9 mouse cellular contexts compared by ENCODE assay signal in the genomic region with DNA sequence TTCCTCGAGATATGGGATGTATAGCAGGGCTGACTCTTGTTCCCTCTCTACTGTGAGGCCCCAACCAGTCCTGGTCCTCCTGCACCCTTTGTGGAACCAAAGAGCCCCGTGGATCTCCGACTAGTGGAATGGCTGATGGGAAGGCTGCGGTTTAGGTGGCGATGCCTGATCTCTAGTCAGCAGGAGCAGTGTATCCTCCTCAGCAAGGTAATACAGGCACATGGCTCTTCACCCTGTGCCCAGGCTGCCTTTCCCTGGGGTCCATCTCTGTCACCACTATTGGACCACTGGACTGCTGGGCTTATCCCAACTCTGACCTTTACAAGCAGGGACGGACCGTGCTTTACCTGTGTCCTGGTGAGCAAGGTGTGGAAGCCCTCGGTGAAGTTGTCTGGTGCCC. TPM values are rescaled to one million over a fixed set of nuclear protein-coding genes. Genes with fewer than 3 reads are reported as not detected.
DNase-seq lines count a peak whose midpoint lies in the region; ATAC-seq and TF ChIP-seq lines count a peak whose summit lies in the region.
"Had no signal": no experiment of that assay in that cellular context is flagged by ENCODE, and none has a peak within 500 bp of the region (broad histone marks: within the 10 kb centered on the region; RNA-seq: fewer than 3 reads in every experiment).

No protein-coding gene starts in this region.

- 0 out of 2 replicates have a peak overlapping the region, but pooled peaks have one; percentile 90 for H3K4me2 ChIP-seq in heart, postnatal 0 days (ENCODE audit: low read depth, low read length)
- H3K4me2 ChIP-seq in embryonic facial prominence, embryonic 15.5 days (replicated peaks) = peak overlapping the region; percentile 89; the same call in 1 of the 2 replicates
- peak overlapping the region; percentile 94 for H3K4me2 ChIP-seq in liver, embryonic 12.5 days

- no peaks in the 10 kb centered on the region for H3K27me3 ChIP-seq in heart, postnatal 0 days (ENCODE audit: control insufficient read depth, insufficient read depth, low read length)
- H3K27me3 ChIP-seq in heart, adult 2 months (ENCODE audit: control insufficient read depth, insufficient read depth, low read length) = no peaks in the 10 kb centered on the region
- H3K27me3 ChIP-seq in ES-Bruce4 (ENCODE audit: control insufficient read depth, insufficient read depth, low read length, poor library complexity, severe bottlenecking) = no peaks in the 10 kb centered on the region
- H3K27me3 ChIP-seq in embryonic facial prominence, embryonic 15.5 days = no peaks in the 10 kb centered on the region
- H3K27me3 ChIP-seq in liver, embryonic 12.5 days (replicated peaks) = peaks cover 10% of the 10 kb centered on the region; the same call in 1 of the 2 replicates

- DNase-seq in heart, postnatal 0 days (ENCODE audit: low spot score) = no peak
- no peak for DNase-seq in heart, adult 2 months
- DNase-seq in right cerebral cortex, postnatal 4 days = no peak
- DNase-seq in left cerebral cortex, postnatal 4 days = no peak
- DNase-seq in left cerebral cortex, adult 9 months (ENCODE audit: low spot score in 2 of 2) = no peak
- DNase-seq: gastrocnemius, postnatal 36 days had no signal

- intact Hi-C loops in heart, adult 2 months (cut with DNase I) = no loop called here
- intact Hi-C loops in left cerebral cortex, postnatal 4 days (cut with DNase I) = no loop called here

- WGBS in heart, postnatal 0 days = 88% methylated on average over 8 of the region's 8 CpGs
- WGBS in heart, adult 2 months = 86% methylated on average over 8 of the region's 8 CpGs
- 83% methylated on average over 8 of the region's 8 CpGs for WGBS in embryonic facial prominence, embryonic 15.5 days
- 81% methylated on average over 8 of the region's 8 CpGs for WGBS in liver, embryonic 12.5 days (ENCODE audit: insufficient replicate concordance)

- TF ChIP-seq POLR2A in heart, adult 2 months (IDR thresholded peaks at IDR 0.05; ENCODE audit: insufficient read depth, low read depth, low read length) = no peak
- no peak for TF ChIP-seq POLR2A in ES-Bruce4 (IDR thresholded peaks at IDR 0.05; ENCODE audit: insufficient read depth, low read length)

- TF ChIP-seq EP300 in heart, postnatal 0 days (IDR thresholded peaks at IDR 0.05; ENCODE audit: low read depth) = no peak
- no peak for TF ChIP-seq EP300 in heart, adult 2 months (IDR thresholded peaks at IDR 0.05; ENCODE audit: insufficient read depth, low read depth, low read length)
- no peak for TF ChIP-seq EP300 in ES-Bruce4 (IDR thresholded peaks at IDR 0.05; ENCODE audit: insufficient read depth, low read depth, low read length)

- no peak for TF ChIP-seq CTCF in heart, postnatal 0 days (IDR thresholded peaks at IDR 0.05; ENCODE audit: low read depth)
- TF ChIP-seq CTCF in heart, adult 2 months (IDR thresholded peaks at IDR 0.05) = no peak
- no peak for TF ChIP-seq CTCF in ES-Bruce4 (IDR thresholded peaks at IDR 0.05; ENCODE audit: low read depth, low read length)

- no peak overlapping the region for H3K4me3 ChIP-seq in heart, postnatal 0 days (ENCODE audit: low read depth, low read length)
- H3K4me3 ChIP-seq in heart, adult 2 months = no peak overlapping the region
- H3K4me3 ChIP-seq in ES-Bruce4 (ENCODE audit: low read depth, low read length) = peak overlapping the region; percentile 86
- H3K4me3 ChIP-seq in embryonic facial prominence, embryonic 15.5 days (replicated peaks) = peak overlapping the region; percentile 74; the same call in 1 of the 2 replicates
- no peak overlapping the region for H3K4me3 ChIP-seq in liver, embryonic 12.5 days

- peaks cover 11% of the 10 kb centered on the region; the same call in 1 of the 2 replicates for H3K36me3 ChIP-seq in heart, postnatal 0 days (replicated peaks; ENCODE audit: control insufficient read depth, insufficient read depth, low read length)
- no peaks in the 10 kb centered on the region for H3K36me3 ChIP-seq in heart, adult 2 months (ENCODE audit: control insufficient read depth, insufficient read depth, low read length)
- H3K36me3 ChIP-seq in ES-Bruce4 (ENCODE audit: control insufficient read depth, insufficient read depth, low read length, poor library complexity, severe bottlenecking) = peaks cover 3% of the 10 kb centered on the region; the same call in 1 of the 2 replicates
- no peaks in the 10 kb centered on the region for H3K36me3 ChIP-seq in embryonic facial prominence, embryonic 15.5 days
- peaks cover 43% of the 10 kb centered on the region for H3K36me3 ChIP-seq in liver, embryonic 12.5 days

- no peaks in the 10 kb centered on the region for H3K9me3 ChIP-seq in heart, postnatal 0 days (replicated peaks; ENCODE audit: control insufficient read depth, low read length)
- no peaks in the 10 kb centered on the region for H3K9me3 ChIP-seq in ES-Bruce4 (replicated peaks; ENCODE audit: control insufficient read depth, insufficient read depth, low read length, poor library complexity, severe bottlenecking)
- no peaks in the 10 kb centered on the region for H3K9me3 ChIP-seq in embryonic facial prominence, embryonic 15.5 days (replicated peaks)
- H3K9me3 ChIP-seq in liver, embryonic 12.5 days (replicated peaks) = no peaks in the 10 kb centered on the region

- peaks cover 21% of the 10 kb centered on the region for H3K4me1 ChIP-seq in heart, postnatal 0 days (ENCODE audit: control insufficient read depth, insufficient read depth)
- H3K4me1 ChIP-seq in heart, adult 2 months (ENCODE audit: control insufficient read depth, insufficient read depth, low read length) = peaks cover 3% of the 10 kb centered on the region
- peaks cover 2% of the 10 kb centered on the region for H3K4me1 ChIP-seq in ES-Bruce4 (ENCODE audit: control insufficient read depth, insufficient read depth, low read length)
- peaks cover 31% of the 10 kb centered on the region for H3K4me1 ChIP-seq in embryonic facial prominence, embryonic 15.5 days
- peaks cover 35% of the 10 kb centered on the region for H3K4me1 ChIP-seq in liver, embryonic 12.5 days

- ATAC-seq in heart, postnatal 0 days (ENCODE audit: insufficient read depth, low read depth) = no peak
- no peak for ATAC-seq in embryonic facial prominence, embryonic 15.5 days (ENCODE audit: insufficient number of reproducible peaks, low FRiP score, low TSS enrichment, low read depth)
- ATAC-seq in liver, embryonic 12.5 days = no peak

- no peaks in the 10 kb centered on the region for H3K79me2 ChIP-seq in heart, adult 2 months (replicated peaks; ENCODE audit: control insufficient read depth, insufficient read depth, low read length)

- H3K9ac ChIP-seq in heart, postnatal 0 days (replicated peaks; ENCODE audit: low read depth, low read length) = no peak overlapping the region
- H3K9ac ChIP-seq in heart, adult 2 months (ENCODE audit: low read depth, low read length) = no peak overlapping the region
- peak overlapping the region; percentile 71; the same call in 1 of the 2 replicates for H3K9ac ChIP-seq in ES-Bruce4 (ENCODE audit: low read depth, poor library complexity, severe bottlenecking)
- peak overlapping the region; percentile 18; the same call in 1 of the 2 replicates for H3K9ac ChIP-seq in embryonic facial prominence, embryonic 15.5 days
- H3K9ac ChIP-seq in liver, embryonic 12.5 days = peak overlapping the region; percentile 85; the same call in 1 of the 2 replicates

- no peak overlapping the region for H3K27ac ChIP-seq in heart, postnatal 0 days (ENCODE audit: low read depth)
- H3K27ac ChIP-seq in heart, adult 2 months = no peak overlapping the region
- H3K27ac ChIP-seq in ES-Bruce4 (ENCODE audit: insufficient read depth, low read length) = no peak overlapping the region
- H3K27ac ChIP-seq in embryonic facial prominence, embryonic 15.5 days (replicated peaks) = no peak overlapping the region
- H3K27ac ChIP-seq in liver, embryonic 12.5 days = no peak overlapping the region

RNA-seq across cellular contexts. Expression of a gene that starts 1.3 kb away (rescaled TPM):
- total RNA-seq in heart, postnatal 0 days (2014; rRNA removed; ENCODE audit: low replicate concordance) = 6.7 and 16.5 TPM in 2 replicates
- polyA plus RNA-seq in heart, postnatal 0 days (2015; fragmentation: Nextera tagmentation; extraction: Ambion mirVana) = 4.5 and 4.9 TPM in 2 replicates
- under 1 TPM; 0.34 to 0.52 TPM for total RNA-seq in heart, adult 2 months (2021)
- 0.45 and 0.67 TPM in 2 replicates for polyA plus RNA-seq in heart, adult 2 months (2012; rRNA removed)
- 24.5 and 38.2 TPM in 2 replicates for polyA plus RNA-seq in ES-Bruce4 (2011; ENCODE audit: insufficient read depth, insufficient read length, low read depth, missing spikeins)
- 29.6 and 36.8 TPM in 2 replicates for polyA plus RNA-seq in embryonic facial prominence, embryonic 15.5 days (2015; fragmentation: Nextera tagmentation; extraction: Ambion mirVana)
- polyA plus RNA-seq in liver, embryonic 12.5 days (2016; fragmentation: Nextera tagmentation; extraction: Ambion mirVana) = 18.3 and 18.5 TPM in 2 replicates
- total RNA-seq in left cerebral cortex, postnatal 4 days (2021) = 1 to 10 TPM; 5.6 to 5.7 TPM

RNA-seq across cellular contexts. Expression of a gene that starts 11.4 kb away (rescaled TPM):
- total RNA-seq in heart, postnatal 0 days (2014; rRNA removed; ENCODE audit: low replicate concordance) = 286 and 487 TPM in 2 replicates
- 831 and 871 TPM in 2 replicates for polyA plus RNA-seq in heart, postnatal 0 days (2015; fragmentation: Nextera tagmentation; extraction: Ambion mirVana)
- 100 to 1,000 TPM; 194 to 200 TPM for total RNA-seq in heart, adult 2 months (2021)
- 429 and 531 TPM in 2 replicates for polyA plus RNA-seq in heart, adult 2 months (2012; rRNA removed)
- 78.5 and 79.5 TPM in 2 replicates for polyA plus RNA-seq in ES-Bruce4 (2011; ENCODE audit: insufficient read depth, insufficient read length, low read depth, missing spikeins)
- 436 and 462 TPM in 2 replicates for polyA plus RNA-seq in embryonic facial prominence, embryonic 15.5 days (2015; fragmentation: Nextera tagmentation; extraction: Ambion mirVana)
- 96.9 and 99.8 TPM in 2 replicates for polyA plus RNA-seq in liver, embryonic 12.5 days (2016; fragmentation: Nextera tagmentation; extraction: Ambion mirVana)
- total RNA-seq in left cerebral cortex, postnatal 4 days (2021) = 10 to 100 TPM; 14.9 to 16.3 TPM

RNA-seq across cellular contexts. Expression of a gene that starts 17.5 kb away (rescaled TPM):
- total RNA-seq in heart, postnatal 0 days (2014; rRNA removed; ENCODE audit: low replicate concordance) = 1,394 and 1,556 TPM in 2 replicates
- 2,321 and 2,395 TPM in 2 replicates for polyA plus RNA-seq in heart, postnatal 0 days (2015; fragmentation: Nextera tagmentation; extraction: Ambion mirVana)
- 1,000 to 10,000 TPM; 1,390 to 1,660 TPM for total RNA-seq in heart, adult 2 months (2021)
- 3,159 and 3,188 TPM in 2 replicates for polyA plus RNA-seq in heart, adult 2 months (2012; rRNA removed)
- 87.1 and 96.6 TPM in 2 replicates for polyA plus RNA-seq in ES-Bruce4 (2011; ENCODE audit: insufficient read depth, insufficient read length, low read depth, missing spikeins)
- polyA plus RNA-seq in embryonic facial prominence, embryonic 15.5 days (2015; fragmentation: Nextera tagmentation; extraction: Ambion mirVana) = 150 and 162 TPM in 2 replicates
- 52.1 and 53.5 TPM in 2 replicates for polyA plus RNA-seq in liver, embryonic 12.5 days (2016; fragmentation: Nextera tagmentation; extraction: Ambion mirVana)
- 100 to 1,000 TPM; 306 to 334 TPM for total RNA-seq in left cerebral cortex, postnatal 4 days (2021)

RNA-seq across cellular contexts. Expression of a gene that starts 28.2 kb away (rescaled TPM):
- total RNA-seq in heart, postnatal 0 days (2014; rRNA removed; ENCODE audit: low replicate concordance) = 0.97 and 4.8 TPM in 2 replicates
- 1.2 TPM in 2 replicates for polyA plus RNA-seq in heart, postnatal 0 days (2015; fragmentation: Nextera tagmentation; extraction: Ambion mirVana)
- total RNA-seq in heart, adult 2 months (2021) = under 1 TPM in 1 of 2 experiments, not detected in 1; 0.18 TPM
- polyA plus RNA-seq in heart, adult 2 months (2012; rRNA removed) = 0.41 TPM in 1 of 2 replicates, not detected in the other
- polyA plus RNA-seq in ES-Bruce4 (2011; ENCODE audit: insufficient read depth, insufficient read length, low read depth, missing spikeins) = 4.8 and 5.2 TPM in 2 replicates
- 17.0 and 17.5 TPM in 2 replicates for polyA plus RNA-seq in embryonic facial prominence, embryonic 15.5 days (2015; fragmentation: Nextera tagmentation; extraction: Ambion mirVana)
- polyA plus RNA-seq in liver, embryonic 12.5 days (2016; fragmentation: Nextera tagmentation; extraction: Ambion mirVana) = 1.0 and 1.2 TPM in 2 replicates
- total RNA-seq in left cerebral cortex, postnatal 4 days (2021) = 10 to 100 TPM; 37.8 to 40.0 TPM

RNA-seq across cellular contexts. Expression of a gene that starts 59.4 kb away (rescaled TPM):
- 26.3 and 32.0 TPM in 2 replicates for total RNA-seq in heart, postnatal 0 days (2014; rRNA removed; ENCODE audit: low replicate concordance)
- polyA plus RNA-seq in heart, postnatal 0 days (2015; fragmentation: Nextera tagmentation; extraction: Ambion mirVana) = 10.9 and 11.8 TPM in 2 replicates
- total RNA-seq in heart, adult 2 months (2021) = 10 to 100 TPM; 44.8 to 54.8 TPM
- 35.4 and 42.4 TPM in 2 replicates for polyA plus RNA-seq in heart, adult 2 months (2012; rRNA removed)
- 100 and 108 TPM in 2 replicates for polyA plus RNA-seq in ES-Bruce4 (2011; ENCODE audit: insufficient read depth, insufficient read length, low read depth, missing spikeins)
- polyA plus RNA-seq in embryonic facial prominence, embryonic 15.5 days (2015; fragmentation: Nextera tagmentation; extraction: Ambion mirVana) = 14.7 and 15.6 TPM in 2 replicates
- polyA plus RNA-seq in liver, embryonic 12.5 days (2016; fragmentation: Nextera tagmentation; extraction: Ambion mirVana) = 7.2 and 7.7 TPM in 2 replicates
- 100 to 1,000 TPM; 103 to 105 TPM for total RNA-seq in left cerebral cortex, postnatal 4 days (2021)

Comparison
In these comparisons a context has a peak if more than half of its experiments do, and no peak if none do; other contexts are left out.
1. H3K4me3 ChIP-seq: peak in ES-Bruce4 (single experiment) and embryonic facial prominence, embryonic 15.5 days (single experiment); none in heart, postnatal 0 days (single experiment), heart, adult 2 months (single experiment) and liver, embryonic 12.5 days (single experiment).
2. H3K9ac ChIP-seq: peak in ES-Bruce4 (single experiment), embryonic facial prominence, embryonic 15.5 days (single experiment) and liver, embryonic 12.5 days (single experiment); none in heart, postnatal 0 days (single experiment) and heart, adult 2 months (single experiment).
3. RNA of a gene that starts 17.5 kb away (polyA plus RNA-seq): 3,159 to 3,188 TPM in heart, adult 2 months and 2,321 to 2,395 TPM in heart, postnatal 0 days; 150 to 162 TPM in embryonic facial prominence, embryonic 15.5 days, 87.1 to 96.6 TPM in ES-Bruce4 and 52.1 to 53.5 TPM in liver, embryonic 12.5 days; every median in the first group is over 10 times any median in the second.
4. Peak in every context shown above with its lines, with median percentiles within 50 percentile points of each other: H3K4me2 ChIP-seq.